Comparison of ENCODE assay signal across 11 mouse cellular contexts in the genomic region with DNA sequence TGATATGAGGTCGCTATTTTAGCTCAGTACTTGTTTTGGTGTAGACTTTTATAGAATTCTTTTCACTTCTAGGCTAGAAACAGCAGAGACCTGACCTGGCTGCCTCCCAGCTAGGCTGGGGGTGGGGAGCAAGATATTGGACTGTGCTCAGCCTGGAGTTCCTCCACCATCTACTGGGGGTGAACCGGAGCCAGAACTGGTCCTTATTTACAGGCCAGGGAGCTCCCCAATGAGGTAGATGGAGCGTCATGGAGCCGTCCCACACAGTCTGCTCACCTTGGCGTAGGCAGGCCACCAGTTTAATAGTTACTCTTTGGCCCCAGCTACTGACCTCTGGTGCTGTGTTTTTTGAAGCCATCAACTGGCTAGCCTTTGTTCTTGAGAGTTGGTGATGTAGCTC. TPM values are rescaled to one million over a fixed set of nuclear protein-coding genes. Genes with fewer than 3 reads are reported as not detected.
DNase-seq lines count a peak whose midpoint lies in the region; ATAC-seq lines count a peak whose summit lies in the region.
"Had no signal": no experiment of that assay in that cellular context is flagged by ENCODE, and none has a peak within 500 bp of the region (broad histone marks: within the 10 kb centered on the region; RNA-seq: fewer than 3 reads in every experiment).

No protein-coding gene starts in this region.

- H3K27me3 ChIP-seq in heart, embryonic 16.5 days (ENCODE audit: control insufficient read depth, insufficient read depth, low read length) = no peaks in the 10 kb centered on the region
- H3K27me3 ChIP-seq in limb, embryonic 13.5 days = no peaks in the 10 kb centered on the region
- H3K27me3 ChIP-seq: CH12.LX; hindbrain, embryonic 15.5 days had no signal

- H3K4me2 ChIP-seq in heart, embryonic 16.5 days (ENCODE audit: low read depth, low read length) = no peak overlapping the region
- no peak overlapping the region for H3K4me2 ChIP-seq in limb, embryonic 13.5 days (replicated peaks)
- H3K4me2 ChIP-seq: hindbrain, embryonic 15.5 days had no signal

- no peaks in the 10 kb centered on the region for H3K9me3 ChIP-seq in heart, embryonic 16.5 days (replicated peaks; ENCODE audit: control insufficient read depth, low read length)
- H3K9me3 ChIP-seq in limb, embryonic 13.5 days = no peaks in the 10 kb centered on the region
- H3K9me3 ChIP-seq: hindbrain, embryonic 15.5 days had no signal

- no peaks in the 10 kb centered on the region for H3K36me3 ChIP-seq in heart, embryonic 16.5 days (ENCODE audit: control insufficient read depth, insufficient read depth)
- no peaks in the 10 kb centered on the region for H3K36me3 ChIP-seq in limb, embryonic 13.5 days
- H3K36me3 ChIP-seq: hindbrain, embryonic 15.5 days had no signal

- peaks cover 29% of the 10 kb centered on the region for H3K4me1 ChIP-seq in heart, embryonic 16.5 days (ENCODE audit: control insufficient read depth, insufficient read depth, low read length)
- H3K4me1 ChIP-seq in limb, embryonic 13.5 days = peaks cover 25% of the 10 kb centered on the region

- DNase-seq in heart, adult 18-20 months = peak; percentile 60 to 68
- no peak for DNase-seq in heart, postnatal 25 days (ENCODE audit: low spot score)
- DNase-seq in cerebellum, adult 9-11 months = peak; percentile 36
- DNase-seq in urinary bladder, postnatal 25 days (ENCODE audit: low spot score) = no peak
- DNase-seq: forebrain, postnatal 0 days had no signal

- intact Hi-C loops in heart, postnatal 25 days (cut with DNase I) = no loop called here

- 65% methylated on average over 5 of the region's 5 CpGs for WGBS in heart, embryonic 16.5 days
- whole genome bisulfite sequencing in limb, embryonic 13.5 days = 50% methylated on average over 5 of the region's 5 CpGs

- H3K4me3 ChIP-seq in heart, embryonic 16.5 days (ENCODE audit: low read length) = no peak overlapping the region
- H3K4me3 ChIP-seq in limb, embryonic 13.5 days = no peak overlapping the region
- H3K4me3 ChIP-seq: hindbrain, embryonic 15.5 days had no signal

- ATAC-seq in heart, embryonic 16.5 days (replicated peaks; ENCODE audit: extremely low read depth, insufficient read depth, low FRiP score) = peak; percentile 42; the same call in 1 of the 2 replicates
- ATAC-seq in limb, embryonic 13.5 days (ENCODE audit: low FRiP score, low read depth) = peak; percentile 20; the same call in 1 of the 2 replicates
- ATAC-seq in megakaryocyte-erythroid progenitor cell, adult 5-6 weeks (replicated peaks; ENCODE audit: low FRiP score, low TSS enrichment, poor library complexity, severe bottlenecking) = no peak
- no peak for ATAC-seq in monocyte, adult 5-6 weeks (replicated peaks; ENCODE audit: insufficient number of reproducible peaks, low FRiP score, low TSS enrichment, poor library complexity, severe bottlenecking)
- ATAC-seq: forebrain, postnatal 0 days had no signal

- 0 out of 2 replicates have a peak overlapping the region, but pooled peaks have one; percentile 12 for H3K9ac ChIP-seq in heart, embryonic 16.5 days (ENCODE audit: low read length)
- H3K9ac ChIP-seq in limb, embryonic 13.5 days = no peak overlapping the region
- H3K9ac ChIP-seq: forebrain, postnatal 0 days; hindbrain, embryonic 15.5 days had no signal

- H3K27ac ChIP-seq in heart, embryonic 16.5 days (ENCODE audit: low read length) = peak overlapping the region; percentile 45
- H3K27ac ChIP-seq in limb, embryonic 13.5 days = no peak overlapping the region; the same call in 1 of the 2 replicates
- H3K27ac ChIP-seq: hindbrain, embryonic 15.5 days had no signal

RNA-seq across cellular contexts. Expression of gene Fgd6, which starts 32.9 kb away (rescaled TPM):
- 1 to 10 TPM; 5.1 to 5.6 TPM for total RNA-seq in heart, adult 18-20 months (2021)
- total RNA-seq in heart, postnatal 25 days (2021) = 1 to 10 TPM; 5.6 to 6.3 TPM
- polyA plus RNA-seq in heart, embryonic 16.5 days (2015; fragmentation: Nextera tagmentation; extraction: Ambion mirVana) = 2.2 and 2.5 TPM in 2 replicates
- polyA plus RNA-seq in limb, embryonic 13.5 days (2015; fragmentation: Nextera tagmentation; extraction: Ambion mirVana) = 3.3 and 4.0 TPM in 2 replicates
- total RNA-seq in megakaryocyte-erythroid progenitor cell, adult 5-6 weeks (2014; fragmentation: Nextera tagmentation) = 9.2 and 9.6 TPM in 2 replicates
- total RNA-seq in megakaryocyte-erythroid progenitor cell, adult 5-6 weeks (2017) = 2.9 and 3.8 TPM in 2 replicates
- 1.5 to 3.0 TPM (median 2.9 TPM) in 3 replicates for total RNA-seq in monocyte, adult 5-6 weeks (2017)

RNA-seq across cellular contexts. Expression of gene Vezt, which starts 33.1 kb away (rescaled TPM):
- 10 to 100 TPM; 36.9 to 37.7 TPM for total RNA-seq in heart, adult 18-20 months (2021)
- total RNA-seq in heart, postnatal 25 days (2021) = 10 to 100 TPM; 38.1 to 40.4 TPM
- 21.3 and 22.5 TPM in 2 replicates for polyA plus RNA-seq in heart, embryonic 16.5 days (2015; fragmentation: Nextera tagmentation; extraction: Ambion mirVana)
- 25.7 and 28.0 TPM in 2 replicates for polyA plus RNA-seq in limb, embryonic 13.5 days (2015; fragmentation: Nextera tagmentation; extraction: Ambion mirVana)
- total RNA-seq in megakaryocyte-erythroid progenitor cell, adult 5-6 weeks (2014; fragmentation: Nextera tagmentation) = 17.7 and 21.1 TPM in 2 replicates
- total RNA-seq in megakaryocyte-erythroid progenitor cell, adult 5-6 weeks (2017) = 10.6 and 15.6 TPM in 2 replicates
- total RNA-seq in monocyte, adult 5-6 weeks (2017) = 3.3 to 7.3 TPM (median 3.7 TPM) in 3 replicates

Comparison
In these comparisons a context has a peak if more than half of its experiments do, and no peak if none do; other contexts are left out.
1. DNase-seq: peak in heart, adult 18-20 months (2 of 2) and cerebellum, adult 9-11 months (single experiment); none in heart, postnatal 25 days (single experiment) and urinary bladder, postnatal 25 days (single experiment).
2. ATAC-seq: peak in heart, embryonic 16.5 days (single experiment) and limb, embryonic 13.5 days (single experiment); none in megakaryocyte-erythroid progenitor cell, adult 5-6 weeks (single experiment) and monocyte, adult 5-6 weeks (single experiment).